Mouse (Mus musculus): ENCODE results near the gene Ipo11.

Ipo11 gene

DNA sequence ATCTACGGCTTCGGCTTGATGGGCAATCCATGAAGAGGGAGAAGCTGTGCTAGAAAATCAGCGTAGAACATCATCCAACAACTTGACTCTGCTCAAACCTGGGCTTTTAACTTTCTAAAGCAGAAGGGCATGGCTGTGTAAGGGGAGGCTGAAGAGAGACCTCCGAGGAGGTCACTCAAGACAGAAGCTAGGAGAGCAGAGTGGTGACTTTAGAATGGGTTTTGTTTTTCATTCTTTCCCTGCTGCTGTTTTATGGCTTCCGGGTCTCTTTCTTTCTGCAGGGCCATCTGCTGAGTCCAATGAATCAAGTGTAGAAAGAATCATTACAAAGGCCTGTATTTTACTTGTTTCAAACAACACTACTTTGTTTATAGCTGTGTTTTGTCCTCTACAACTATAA is 119.7 kb downstream of the Ipo11 start:
- DNase-seq (ENCODE audit: low read depth, low spot score): no peak

DNA sequence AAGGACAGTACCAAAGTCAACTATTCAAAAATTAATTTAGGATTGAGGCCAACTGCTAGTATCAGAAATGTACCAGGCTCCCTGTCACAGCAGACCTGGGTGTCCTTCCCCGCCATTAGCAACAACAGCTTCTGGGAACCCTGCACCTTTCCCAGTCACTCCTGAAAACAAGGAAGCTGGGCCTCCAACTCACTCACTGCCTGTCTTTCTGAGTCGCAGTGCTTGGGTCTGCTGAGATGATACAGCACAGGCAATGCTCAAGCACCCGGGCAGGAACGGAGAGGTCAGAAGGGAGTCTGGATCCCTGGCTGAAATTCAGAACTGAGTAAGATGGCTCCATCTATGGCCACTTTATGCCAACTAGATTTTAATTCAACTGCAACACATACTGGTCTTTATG is 123.2 kb downstream of the Ipo11 start:
- no peak for DNase-seq (ENCODE audit: low read depth, low spot score)

DNA sequence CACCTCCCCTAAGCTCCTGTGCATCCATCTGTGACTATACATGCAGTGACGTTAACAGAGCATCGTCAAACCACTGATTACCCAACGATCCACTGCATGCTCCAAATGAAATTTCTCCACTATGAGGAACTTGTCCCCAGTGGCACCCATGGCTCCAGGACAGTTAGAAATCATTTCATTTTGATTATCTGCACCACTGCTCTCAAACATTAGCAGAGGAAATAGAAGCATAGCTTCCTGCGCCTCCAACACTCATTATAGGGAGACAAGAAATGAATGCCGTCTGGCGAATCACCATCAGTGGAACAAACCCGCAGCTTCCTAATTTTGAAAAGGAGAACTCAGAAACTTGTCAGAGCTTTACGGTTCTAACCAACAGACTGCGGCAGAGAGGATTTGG is 123.7 kb downstream of the Ipo11 start:
- DNase-seq (ENCODE audit: low read depth, low spot score): no peak

DNA sequence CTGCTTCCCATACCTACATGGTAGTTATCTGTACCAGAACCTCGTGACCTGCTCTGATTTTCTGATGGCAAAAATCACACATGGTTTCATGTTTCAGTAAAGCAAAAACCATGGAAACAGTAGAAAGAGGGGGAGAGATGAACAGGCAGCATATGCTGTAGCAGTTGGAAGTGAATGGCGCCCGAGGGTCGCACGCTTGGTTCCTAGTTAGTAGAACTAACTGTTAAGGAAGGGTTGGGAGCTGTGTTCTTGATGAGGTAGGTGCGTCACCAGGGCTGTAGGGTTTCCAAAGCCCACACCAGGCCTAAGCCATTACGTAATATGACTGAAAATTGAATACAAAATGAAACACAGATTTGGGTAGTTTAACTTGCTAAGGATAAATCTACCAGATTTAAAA is 126.6 kb downstream of the Ipo11 start:
- no peak for DNase-seq (ENCODE audit: low read depth, low spot score)

GRCm38 (mm10) chr13:106808821-106809220 is 127.9 kb downstream of the Ipo11 start:
- no peak for DNase-seq (ENCODE audit: low read depth, low spot score)

- no peak for DNase-seq (ENCODE audit: low read depth, low spot score)
Observed at GRCm38 (mm10) chr13:106808315-106808714, 128.4 kb downstream of the Ipo11 start.

DNA sequence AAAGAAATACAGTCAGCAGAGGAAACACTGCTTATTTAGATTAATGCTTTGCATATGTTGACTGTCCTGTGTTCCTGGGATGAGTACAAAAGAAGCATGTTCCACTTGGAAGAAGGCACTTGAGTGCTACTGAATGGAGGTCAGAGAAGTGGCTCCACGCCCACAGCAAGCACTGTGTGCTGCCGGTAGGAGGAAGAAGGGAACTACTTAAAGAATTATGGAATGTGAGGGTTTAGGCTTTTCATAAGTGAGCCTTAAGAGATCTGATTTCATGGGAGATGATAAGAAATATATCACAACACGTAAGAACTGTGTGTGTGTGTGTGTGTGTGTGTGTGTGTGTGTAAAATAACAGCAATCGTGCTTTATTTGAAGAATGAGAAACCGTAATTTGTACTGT is 129.5 kb downstream of the Ipo11 start:
- DNase-seq (ENCODE audit: low read depth, low spot score): no peak

DNA sequence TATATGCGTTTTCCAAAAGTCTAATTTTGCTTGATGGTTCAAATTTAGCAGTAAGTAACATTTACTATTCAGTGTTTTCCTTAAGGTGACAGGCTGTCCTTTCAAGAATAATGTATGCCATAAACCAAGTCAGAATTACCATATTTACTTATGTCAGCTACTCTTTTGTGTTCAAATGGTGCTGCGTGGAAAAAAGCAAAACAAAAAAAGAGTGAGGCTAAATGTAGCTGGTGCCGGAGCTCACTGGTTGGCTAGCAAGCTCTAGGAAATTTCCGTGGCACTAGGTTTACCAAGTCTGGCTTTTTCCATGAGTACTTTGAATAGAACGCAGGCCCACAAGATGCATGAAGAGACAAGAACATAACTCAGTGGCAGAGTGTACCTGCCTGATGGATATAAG is 131.6 kb downstream of the Ipo11 start:
- DNase-seq (ENCODE audit: low read depth, low spot score): no peak

- no peak for DNase-seq (ENCODE audit: low read depth, low spot score)
Observed at GRCm38 (mm10) chr13:106798026-106798425, 138.7 kb downstream of the Ipo11 start.

DNA sequence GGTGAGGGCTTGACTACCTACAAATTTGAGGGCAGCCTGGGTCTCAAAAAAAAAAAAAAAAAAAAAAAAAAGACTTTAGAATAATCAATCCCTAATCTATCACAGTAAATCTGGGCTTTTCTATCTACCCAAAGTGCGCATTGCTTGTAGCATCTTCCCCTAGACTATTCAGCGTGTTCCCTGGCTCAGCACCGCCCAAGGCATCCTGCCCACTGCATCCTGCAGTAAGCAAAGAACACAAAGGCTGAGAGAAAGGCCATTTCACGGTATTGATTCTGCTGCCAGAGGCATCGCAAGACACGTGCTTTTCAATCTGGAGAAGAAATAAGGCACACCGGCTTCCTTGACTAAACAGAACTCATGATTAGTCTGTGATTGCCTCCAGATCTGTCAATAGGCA is 147.9 kb downstream of the Ipo11 start:
- no peak for DNase-seq (ENCODE audit: low read depth, low spot score)

DNA sequence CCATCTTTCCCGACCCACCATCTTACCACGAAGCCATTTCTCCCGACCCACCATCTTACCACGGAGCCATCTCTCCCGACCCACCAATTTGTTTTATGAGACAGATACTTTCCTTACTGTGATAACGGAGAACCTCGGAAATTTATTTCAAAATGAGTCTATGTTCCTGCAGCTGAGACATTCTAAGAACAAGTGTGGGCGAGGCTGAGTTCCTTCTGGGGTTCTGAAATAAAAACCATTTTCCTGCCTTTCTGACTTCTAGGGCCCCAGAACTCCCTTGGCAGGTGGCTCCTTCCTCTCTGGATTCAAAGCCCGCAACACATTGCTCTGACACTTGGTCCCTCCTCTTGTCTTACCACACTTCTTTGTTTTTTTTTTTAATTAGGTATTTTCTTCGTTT is 168.0 kb downstream of the Ipo11 start:
- no peak for DNase-seq (ENCODE audit: low read depth, low spot score)

GRCm38 (mm10) chr13:106762611-106763010 is 174.1 kb downstream of the Ipo11 start:
- DNase-seq (ENCODE audit: low read depth, low spot score): no peak

DNA sequence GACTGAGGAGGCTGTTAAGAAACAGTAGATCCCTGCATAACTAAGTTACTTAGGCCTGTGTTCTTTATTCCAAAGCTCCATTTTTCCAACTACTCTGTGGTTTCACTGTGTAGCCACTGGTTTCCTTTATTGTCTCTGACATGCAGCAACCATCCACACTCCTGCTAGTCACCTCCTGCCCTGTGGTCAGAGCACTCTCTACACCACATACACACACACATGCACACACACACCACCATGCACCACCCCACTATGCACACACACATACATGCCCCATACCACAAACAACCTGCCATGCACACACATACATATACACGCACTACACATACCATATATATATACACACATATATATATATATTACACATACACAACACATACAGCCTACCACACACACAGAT is 175.1 kb downstream of the Ipo11 start:
- no peak for DNase-seq (ENCODE audit: low read depth, low spot score)

- no peak for DNase-seq (ENCODE audit: low read depth, low spot score)
Observed at GRCm38 (mm10) chr13:106760232-106760875, 176.4 kb downstream of the Ipo11 start.

GRCm38 (mm10) chr13:106755892-106756291 is 180.9 kb downstream of the Ipo11 start:
- DNase-seq (ENCODE audit: low read depth, low spot score): no peak

- no peak for DNase-seq (ENCODE audit: low read depth, low spot score)
Observed at GRCm38 (mm10) chr13:106754216-106754615, 182.5 kb downstream of the Ipo11 start.

- no peak for DNase-seq (ENCODE audit: low read depth, low spot score)
Observed at GRCm38 (mm10) chr13:106751951-106752350, 184.8 kb downstream of the Ipo11 start.

GRCm38 (mm10) chr13:106746823-106747222 is 189.9 kb downstream of the Ipo11 start:
- DNase-seq (ENCODE audit: low read depth, low spot score): no peak

DNA sequence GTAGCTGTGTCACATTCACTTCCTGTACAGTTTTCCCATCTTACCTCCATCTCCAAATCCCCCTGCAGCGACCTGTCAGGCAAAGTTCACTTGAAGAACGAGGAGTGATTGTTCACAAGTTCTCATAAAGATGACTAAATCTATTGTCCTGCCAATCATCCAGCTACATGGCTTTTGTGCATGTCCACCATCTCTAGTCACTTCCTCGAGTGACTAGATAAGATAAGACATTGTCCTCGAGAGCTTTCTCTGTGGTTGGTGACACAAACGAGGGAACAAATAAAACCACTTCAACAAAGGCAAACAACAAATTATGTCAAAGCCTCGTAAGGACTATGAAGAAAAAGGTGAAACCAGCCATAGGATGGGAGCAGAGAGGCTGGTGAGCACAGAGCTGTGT is 191.6 kb downstream of the Ipo11 start:
- DNase-seq (ENCODE audit: low read depth, low spot score): no peak
